Mouse (Mus musculus) erythroblast, adult 5-6 weeks (primary cell): ENCODE results near the gene Tbc1d13. TPM values are rescaled to one million over a fixed set of nuclear protein-coding genes. Genes with fewer than 3 reads are reported as not detected.

ENCODE experiments used
- ATAC-seq: replicated peaks from 2 replicates; pipeline ENCODE4 v1.8.0; 2016; ENCODE audit warnings: moderate number of reproducible peaks, mild to moderate bottlenecking, moderate TSS enrichment, inconsistent platforms; ENCODE audit not compliant: poor library complexity, low FRiP score, severe bottlenecking
- total RNA-seq, 2 experiments: library from RNA; stranded (forward) in 1 of 2; stranded (reverse) in 1 of 2; fragments of 150-400 nt in 1 of 2; fragments of 200-764, 138-1000 nt in 1 of 2; gene quantifications; 2 replicates each; pipeline versions ENCODE4 v1.2.3 to v1.2.4; 2015 to 2017; ENCODE audit warnings: low replicate concordance in 2 of 2

Gene Tbc1d13
- total RNA-seq (2015; ENCODE audit: low replicate concordance) (20.0 and 20.3 TPM in 2 replicates), total RNA-seq (2017; ENCODE audit: low replicate concordance) (8.6 and 9.9 TPM in 2 replicates)

GRCm38 (mm10) chr2:30133613-30134377 lies at the start of gene Tbc1d13:
TSS of gene Tbc1d13 (plus strand) at chr2:30133746.
- peak; percentile 92 for ATAC-seq

DNA sequence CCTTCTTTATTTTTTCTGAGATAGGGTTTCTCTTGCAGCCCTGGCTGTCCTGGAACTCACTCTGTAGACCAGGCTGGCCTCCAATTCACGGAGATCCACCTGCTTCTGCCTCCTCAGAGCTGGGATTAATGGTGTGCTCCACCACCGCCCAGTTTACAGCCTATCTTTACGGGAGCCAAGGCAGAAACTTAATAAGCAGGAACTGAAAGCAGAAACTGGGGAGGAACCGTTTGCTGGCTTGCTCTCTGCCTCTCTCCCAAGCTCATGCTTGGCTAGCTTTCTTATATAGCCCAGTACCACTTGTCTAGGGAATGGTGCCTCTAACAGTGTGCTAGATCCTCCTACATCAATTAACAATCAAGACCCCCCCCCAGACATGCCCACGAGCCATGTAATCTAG lies 49.4 kb upstream of the Tbc1d13 start:
- no peak for ATAC-seq

GRCm38 (mm10) chr2:30084632-30085031 lies 48.9 kb upstream of the Tbc1d13 start:
- ATAC-seq, result no peak

DNA sequence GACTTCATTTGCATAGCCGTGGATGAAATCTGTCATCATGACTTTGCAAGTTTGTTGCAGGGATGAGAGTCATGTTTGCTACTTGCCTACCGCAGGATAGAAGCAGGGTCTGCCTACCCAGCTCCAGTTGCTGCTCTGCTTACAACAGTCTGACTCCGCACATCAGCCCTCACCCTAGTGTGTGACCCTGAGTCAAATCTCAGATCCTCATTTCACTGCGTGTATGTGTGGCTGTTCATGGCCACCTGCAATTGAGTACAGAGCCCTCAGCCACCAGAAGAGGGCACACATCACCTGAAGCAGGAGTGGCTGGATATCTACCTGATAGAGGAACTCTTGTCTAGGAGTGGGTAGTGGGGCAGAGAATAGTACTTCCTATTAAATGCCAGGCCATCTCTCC lies 46.2 kb upstream of the Tbc1d13 start:
- no peak for ATAC-seq

- no peak for ATAC-seq
Measured at GRCm38 (mm10) chr2:30091521-30091920, 42.0 kb upstream of the Tbc1d13 start.

GRCm38 (mm10) chr2:30092280-30092918 lies 41.1 kb upstream of the Tbc1d13 start:
- ATAC-seq, result no peak

DNA sequence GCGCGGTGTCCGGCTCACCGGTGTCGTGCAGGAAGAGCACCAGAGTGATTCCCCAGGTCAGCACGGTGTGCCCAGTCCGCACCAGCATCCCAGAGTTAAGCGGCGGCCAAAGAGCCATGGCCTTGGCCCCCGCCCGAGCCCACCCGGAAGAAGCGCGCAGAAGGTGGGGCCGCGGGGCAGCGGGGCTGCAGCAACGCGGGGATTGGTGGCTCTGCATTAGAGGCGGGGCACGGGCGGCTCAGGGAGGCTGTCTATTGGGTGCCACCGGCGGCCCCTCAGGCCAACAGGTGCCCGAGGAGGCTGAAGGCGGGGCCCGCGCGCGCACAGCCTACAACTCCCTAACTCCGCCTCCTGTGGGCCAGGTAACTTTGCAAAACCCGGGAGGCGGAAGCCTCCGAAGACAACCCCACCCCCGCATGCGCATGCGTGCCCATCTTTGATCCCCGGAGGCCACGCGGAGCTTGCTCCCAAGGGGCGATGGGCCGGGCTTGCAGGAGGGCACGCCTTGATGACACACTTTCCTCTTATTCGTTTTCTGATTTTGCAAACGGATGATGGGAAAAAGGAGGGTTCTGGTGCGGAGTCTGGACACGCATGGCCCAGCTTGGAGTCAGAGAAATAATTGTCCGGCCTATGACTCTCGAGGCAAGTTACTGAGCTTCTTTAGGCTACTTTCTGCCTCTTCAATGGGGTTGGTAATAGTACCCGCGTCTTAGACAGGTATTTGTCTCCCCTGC lies 39.9 kb upstream of the Tbc1d13 start, which contains the start of gene Zdhhc12:
TSS of gene Zdhhc12 (minus strand) at position 178 of the 737 bp plus-strand sequence.
- peak; percentile 94 for ATAC-seq

DNA sequence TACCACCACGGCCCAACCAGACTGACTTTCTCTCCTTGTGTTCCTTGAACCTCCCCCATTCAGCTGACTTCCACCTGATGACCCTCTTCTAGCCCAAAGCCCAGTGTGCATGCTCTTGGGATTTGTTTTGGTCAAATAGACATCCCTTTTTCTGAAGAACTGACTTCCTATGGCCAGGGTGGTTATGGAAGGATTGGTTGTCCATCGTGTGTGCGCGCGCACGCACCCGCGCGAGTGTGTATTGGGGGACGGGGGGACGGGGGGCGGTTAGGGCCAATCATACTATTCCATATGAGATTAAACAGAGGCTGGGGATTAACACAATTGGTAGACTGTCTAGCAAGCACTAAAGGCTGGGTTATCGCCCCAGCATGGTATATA lies 39.3 kb upstream of the Tbc1d13 start:
- no peak for ATAC-seq

GRCm38 (mm10) chr2:30095882-30096527 lies 37.5 kb upstream of the Tbc1d13 start:
- ATAC-seq, result peak; percentile 47; the same call in 1 of the 2 replicates

DNA sequence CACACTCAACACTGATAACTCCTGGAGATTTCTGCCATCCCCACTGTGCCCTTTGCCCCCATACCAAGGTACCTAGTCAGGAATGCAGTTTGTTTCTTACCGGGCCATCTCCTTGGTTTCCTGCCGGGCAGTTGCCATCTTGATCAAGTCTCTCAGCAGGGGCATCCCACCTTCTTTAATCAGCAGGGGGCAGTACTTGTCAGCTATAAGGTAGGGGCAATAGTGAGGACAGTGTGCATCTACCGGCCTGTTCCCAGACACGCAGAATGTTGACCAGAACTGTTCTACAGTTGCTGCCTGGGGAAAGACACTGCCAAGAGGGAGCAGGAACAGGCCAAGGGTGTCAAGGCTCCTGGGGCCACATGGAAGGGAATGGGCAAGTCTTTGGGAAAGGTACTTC lies 33.3 kb upstream of the Tbc1d13 start:
- no peak for ATAC-seq

GRCm38 (mm10) chr2:30106364-30106763 lies 27.2 kb upstream of the Tbc1d13 start:
- ATAC-seq, result peak; percentile 73

DNA sequence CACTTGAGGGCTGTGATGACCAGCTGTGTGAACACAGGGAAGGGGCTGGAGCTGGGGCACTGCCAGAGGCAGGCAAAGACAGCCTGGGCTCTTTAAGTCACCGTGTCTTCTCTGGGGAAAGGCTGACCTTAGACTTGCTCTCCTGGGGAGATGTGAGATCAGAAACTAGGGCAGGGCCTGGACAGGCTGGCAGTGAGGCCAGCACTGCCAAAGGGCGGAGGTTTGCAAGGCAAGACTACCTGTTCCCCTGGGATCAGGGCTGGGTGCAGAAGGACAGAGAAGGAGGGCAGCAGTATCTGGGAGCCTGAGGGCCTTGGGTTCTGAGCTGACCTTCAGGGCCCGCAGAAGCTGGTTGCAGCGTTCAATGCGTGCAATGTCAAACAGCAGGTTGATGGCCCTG lies 25.9 kb upstream of the Tbc1d13 start:
- no peak for ATAC-seq

- no peak for ATAC-seq
Measured at GRCm38 (mm10) chr2:30108260-30108659, 25.3 kb upstream of the Tbc1d13 start.

DNA sequence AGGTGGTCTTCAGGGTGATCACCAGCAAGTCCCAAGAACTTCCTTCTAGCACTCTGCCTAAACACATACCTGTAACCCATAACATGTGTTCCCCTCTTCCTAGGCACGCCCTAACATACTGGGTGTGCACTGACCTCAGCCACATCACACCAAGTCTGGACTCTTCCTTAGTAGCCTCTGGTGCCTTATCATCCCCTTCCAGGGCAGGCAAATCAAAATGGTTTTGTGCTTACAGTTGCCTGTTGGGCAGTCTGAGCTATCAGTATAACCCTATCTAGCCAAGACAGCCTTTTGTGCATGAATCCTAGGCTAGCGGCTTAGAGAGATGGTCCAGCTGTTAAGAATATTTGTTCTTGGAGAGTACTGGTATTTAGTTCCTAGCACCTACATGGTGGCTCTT lies 22.0 kb upstream of the Tbc1d13 start:
- ATAC-seq, result no peak

DNA sequence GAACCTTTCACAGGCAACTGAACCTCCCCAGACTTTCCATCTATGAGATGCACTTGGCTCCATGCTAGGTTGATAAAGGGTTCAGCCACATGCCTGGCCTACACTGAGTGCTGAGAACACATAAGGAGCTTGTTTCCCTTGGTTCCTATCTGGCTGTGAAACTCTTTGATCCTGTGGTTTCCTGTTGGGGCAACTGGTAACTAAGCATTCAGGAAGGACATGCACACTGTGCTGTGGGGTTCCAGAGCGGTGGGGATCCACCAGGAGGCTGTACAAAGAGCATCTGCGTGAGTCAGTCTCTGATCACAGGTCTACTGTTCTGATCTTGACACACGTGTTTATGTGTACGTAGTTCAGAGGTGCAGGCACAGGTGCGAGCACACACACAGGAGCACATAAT lies 21.0 kb upstream of the Tbc1d13 start:
- no peak for ATAC-seq

DNA sequence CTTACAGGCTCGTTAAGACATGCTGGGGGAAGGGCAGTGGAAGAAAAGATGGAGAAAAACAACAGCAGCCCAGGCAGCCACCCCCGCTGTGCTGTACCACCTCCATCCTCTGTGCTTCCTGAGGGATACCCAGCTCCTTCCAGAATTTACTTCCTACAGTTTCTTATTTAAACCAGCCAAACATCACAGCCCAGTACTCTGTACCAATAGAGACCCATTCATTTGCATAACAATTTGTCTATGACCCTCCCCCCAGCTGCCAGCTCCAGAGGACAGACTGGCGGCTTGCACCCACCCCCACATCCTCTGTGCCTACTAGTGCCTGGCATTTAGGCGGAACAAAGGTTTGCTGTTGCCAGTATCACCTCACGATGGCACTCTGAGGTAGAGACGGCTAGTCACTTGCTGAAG lies 13.9 kb upstream of the Tbc1d13 start:
- no peak for ATAC-seq

DNA sequence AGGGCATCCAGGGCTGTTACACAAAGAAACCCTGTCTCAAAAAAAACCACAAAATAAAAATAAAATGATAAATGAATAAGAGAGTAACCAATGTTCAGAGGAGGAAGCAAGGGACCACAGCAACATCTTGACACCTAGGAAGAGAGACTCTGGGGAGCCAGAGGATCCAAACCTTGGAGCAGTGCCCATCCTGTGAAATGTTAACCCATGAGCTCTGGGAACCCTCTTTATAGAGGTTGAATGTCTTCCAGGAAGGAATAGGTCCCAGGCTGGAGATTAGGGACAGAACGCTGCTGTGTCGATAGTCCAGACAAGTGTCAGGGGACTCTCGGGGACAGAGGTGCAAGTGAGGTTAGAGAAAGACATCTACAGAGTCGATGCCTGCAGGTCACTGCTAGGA lies 13.3 kb upstream of the Tbc1d13 start:
- ATAC-seq, result no peak

DNA sequence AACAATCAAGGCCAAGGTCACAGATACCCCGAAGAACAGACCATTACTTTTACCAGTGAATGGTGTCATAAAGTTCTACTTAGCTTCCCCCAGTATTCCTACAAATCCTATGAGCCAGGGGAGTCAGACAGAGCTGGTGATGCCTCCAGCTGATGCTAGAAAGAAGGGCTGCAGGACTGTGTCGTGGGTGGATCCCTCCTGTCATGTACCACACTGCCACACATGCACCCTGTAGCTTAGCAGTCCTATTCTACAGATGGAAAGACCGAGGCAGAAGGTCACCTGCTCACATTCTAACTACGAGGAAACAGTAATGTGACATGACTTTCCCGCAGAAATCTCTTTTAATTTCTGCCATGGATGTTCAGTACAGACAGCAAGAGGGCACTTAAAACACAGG lies 10.8 kb upstream of the Tbc1d13 start:
- no peak for ATAC-seq

- peak; percentile 12; the same call in 1 of the 2 replicates for ATAC-seq
Measured at GRCm38 (mm10) chr2:30123729-30124471, 9.6 kb upstream of the Tbc1d13 start.
